Mouse (Mus musculus) testis, adult 2 months (tissue): ENCODE results near the gene Tbc1d14.

Source experiments
- CTCF ChIP-seq: fragments of 200-500 bp; IDR thresholded peaks from 2 replicates; pipeline ENCODE4 v1.5.1; 2012; ENCODE audit warnings: low read depth, mild to moderate bottlenecking, inconsistent platforms, low read length, moderate library complexity; ENCODE audit not compliant: control insufficient read depth, insufficient read depth, insufficient replicate concordance
- POLR2A ChIP-seq: fragments of 200-500 bp; IDR thresholded peaks from 2 replicates; pipeline ENCODE4 v1.6.1; 2012; ENCODE audit warnings: low read depth, mild to moderate bottlenecking, inconsistent platforms, low read length, moderate library complexity; ENCODE audit not compliant: control insufficient read depth

- TF ChIP-seq CTCF (no peak), POLR2A (no peak)
Observed at GRCm38 (mm10) chr5:36457706-36458105, 135.4 kb downstream of the Tbc1d14 start.
